Mouse (Mus musculus) heart, embryonic 12.5 days (tissue): Measurements from ENCODE around the gene Tanc2. TPM values are rescaled to one million over a fixed set of nuclear protein-coding genes. Genes with fewer than 3 reads are reported as not detected.

Experiments
- ATAC-seq: fragments of 200-750 bp; cut with Nextera tagmentation; 2 replicates; pipeline ENCODE4 v1.8.0; 2017; ENCODE audit warnings: moderate TSS enrichment, moderate library complexity; ENCODE audit not compliant: insufficient number of reproducible peaks, low FRiP score
- H3K27ac ChIP-seq: fragments of 300-500 bp; sonication (generic); 2 replicates; pipeline ENCODE4 v1.5.1; 2016; ENCODE audit warnings: mild to moderate bottlenecking, moderate library complexity; ENCODE audit not compliant: poor library complexity, severe bottlenecking
- H3K27me3 ChIP-seq: fragments of 300-500 bp; sonication (generic); replicated peaks from 2 replicates; pipeline ENCODE4 v1.6.1; 2016; ENCODE audit warnings: mild to moderate bottlenecking, moderate library complexity
- H3K36me3 ChIP-seq: fragments of 300-500 bp; sonication (generic); 2 replicates; pipeline ENCODE4 v1.6.1; 2016; ENCODE audit warnings: mild to moderate bottlenecking, moderate library complexity
- H3K4me1 ChIP-seq: fragments of 300-500 bp; sonication (generic); replicated peaks from 2 replicates; pipeline ENCODE4 v1.6.1; 2016; ENCODE audit warnings: mild to moderate bottlenecking
- H3K4me2 ChIP-seq: fragments of 300-500 bp; sonication (generic); 2 replicates; pipeline ENCODE4 v1.6.1; 2016; ENCODE audit warnings: mild to moderate bottlenecking, moderate library complexity
- H3K4me3 ChIP-seq: fragments of 300-500 bp; sonication (generic); 2 replicates; pipeline ENCODE4 v1.5.1; 2016; ENCODE audit warnings: mild to moderate bottlenecking
- H3K9ac ChIP-seq: fragments of 300-500 bp; sonication (generic); 2 replicates; pipeline ENCODE4 v1.6.1; 2016; ENCODE audit warnings: mild to moderate bottlenecking, moderate library complexity
- H3K9me3 ChIP-seq: fragments of 300-500 bp; sonication (generic); replicated peaks from 2 replicates; pipeline ENCODE4 v1.6.1; 2016; ENCODE audit warnings: mild to moderate bottlenecking, moderate library complexity
- WGBS: fragments of 180-500 bp; shearing (Covaris S2); methylation state at CpG from one replicate; pipeline ENCODE4 v1.1.7; 2016; 5-methylcytosine and 5-hydroxymethylcytosine counted together
- polyA plus RNA-seq: library from polyadenylated mRNA; unstranded; fragments of >200 nt; fragmentation: Nextera tagmentation; extraction: Ambion mirVana; gene quantifications from 2 replicates; pipeline ENCODE4 v1.2.1, GENCODE M21; 2016

Gene Tanc2
- polyA plus RNA-seq, 1 experiment from 2014 or later = 24.4 TPM

DNA sequence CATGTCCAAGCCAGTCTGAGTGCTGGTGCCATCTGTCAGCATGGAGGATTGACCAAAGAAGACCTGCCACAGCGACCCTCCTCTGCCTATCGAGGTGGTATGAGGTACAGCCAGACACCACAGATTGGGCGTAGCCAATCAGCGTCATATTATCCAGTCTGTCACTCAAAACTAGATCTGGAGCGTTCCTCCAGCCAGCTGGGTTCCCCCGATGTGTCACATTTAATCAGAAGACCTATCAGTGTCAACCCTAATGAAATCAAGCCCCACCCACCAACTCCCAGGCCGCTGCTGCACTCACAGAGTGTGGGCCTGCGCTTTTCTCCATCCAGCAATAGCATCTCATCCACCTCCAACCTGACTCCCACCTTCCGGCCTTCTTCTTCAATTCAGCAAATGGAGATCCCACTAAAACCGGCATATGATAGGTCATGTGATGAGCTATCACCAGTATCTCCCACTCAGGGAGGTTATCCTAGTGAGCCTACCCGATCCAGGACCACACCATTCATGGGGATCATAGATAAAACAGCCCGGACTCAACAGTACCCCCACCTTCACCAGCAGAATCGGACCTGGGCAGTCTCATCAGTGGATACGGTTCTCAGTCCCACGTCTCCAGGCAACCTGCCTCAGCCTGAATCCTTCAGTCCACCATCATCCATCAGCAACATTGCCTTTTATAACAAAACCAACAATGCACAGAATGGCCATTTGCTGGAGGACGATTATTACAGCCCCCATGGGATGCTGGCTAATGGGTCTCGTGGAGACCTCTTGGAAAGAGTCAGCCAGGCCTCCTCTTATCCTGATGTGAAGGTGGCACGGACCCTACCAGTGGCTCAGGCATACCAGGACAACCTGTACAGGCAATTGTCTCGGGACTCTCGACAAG is 333.2 kb downstream of the Tanc2 start:
- Histone ChIP-seq H3K36me3 (peaks cover 66% of the 10 kb centered on the region), H3K9me3 (no peaks in the 10 kb centered on the region), H3K4me2 (no peak overlapping the region), H3K4me1 (peaks cover 5% of the 10 kb centered on the region; the same call in 1 of the 2 replicates), H3K4me3 (no peak overlapping the region), H3K27ac (no peak overlapping the region), H3K9ac (no peak overlapping the region), H3K27me3 (no peaks in the 10 kb centered on the region)
- WGBS = 86% methylated on average over 20 of the region's 20 CpGs
- no peak for ATAC-seq

DNA sequence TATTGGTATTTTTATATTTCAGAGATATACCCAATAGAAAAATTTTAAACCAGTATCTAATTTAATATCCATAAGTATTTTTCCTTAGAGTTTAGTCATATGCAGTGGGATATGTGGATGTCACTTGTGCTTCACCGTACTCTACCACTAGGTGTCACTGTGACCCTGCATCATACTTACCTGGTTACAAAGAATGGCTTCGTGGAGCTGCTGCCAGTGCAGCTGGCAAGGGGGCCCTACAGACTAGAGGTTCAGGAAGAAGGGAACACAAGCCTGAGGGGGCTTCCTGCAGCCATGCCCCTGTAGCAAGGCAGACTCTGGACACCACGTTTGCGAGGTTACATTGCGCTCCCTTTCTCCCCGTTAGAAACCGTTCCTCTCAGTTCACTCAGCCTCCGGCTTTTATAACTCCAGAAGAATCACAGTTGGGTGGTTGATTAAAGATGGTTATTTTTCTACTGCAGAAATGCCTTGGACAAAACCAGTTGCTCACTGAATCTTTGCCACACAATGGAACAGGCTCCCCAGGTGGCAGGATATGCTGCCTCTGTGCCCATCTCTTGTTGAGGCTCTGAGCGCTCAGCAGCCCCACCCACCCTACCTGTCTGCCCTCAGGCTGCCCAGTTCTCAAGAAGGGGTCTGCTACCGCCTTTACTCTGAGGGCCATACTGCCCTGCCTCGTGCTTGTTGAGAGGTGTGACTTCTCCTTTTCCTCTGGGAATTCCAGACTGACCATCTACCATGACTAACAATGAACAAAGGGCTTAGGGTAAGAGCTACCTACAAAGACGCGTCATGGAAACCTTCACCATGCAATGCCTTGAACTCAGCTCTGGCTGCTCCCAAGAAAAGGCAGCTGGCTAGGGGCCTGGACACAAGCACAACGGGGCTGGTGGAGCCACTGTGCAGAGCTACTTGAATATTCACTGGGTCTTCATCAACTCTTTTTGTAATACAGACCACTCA is 337.6 kb downstream of the Tanc2 start:
- Histone ChIP-seq H3K4me1 (peaks cover 5% of the 10 kb centered on the region; the same call in 1 of the 2 replicates), H3K27ac (no peak overlapping the region), H3K4me2 (no peak overlapping the region), H3K9ac (no peak overlapping the region), H3K4me3 (no peak overlapping the region), H3K27me3 (no peaks in the 10 kb centered on the region), H3K9me3 (no peaks in the 10 kb centered on the region), H3K36me3 (peaks cover 38% of the 10 kb centered on the region)
- 60% methylated on average over 14 of the region's 14 CpGs for WGBS
- ATAC-seq = 0 out of 2 replicates have a peak, but pooled peaks have one; percentile 48

DNA sequence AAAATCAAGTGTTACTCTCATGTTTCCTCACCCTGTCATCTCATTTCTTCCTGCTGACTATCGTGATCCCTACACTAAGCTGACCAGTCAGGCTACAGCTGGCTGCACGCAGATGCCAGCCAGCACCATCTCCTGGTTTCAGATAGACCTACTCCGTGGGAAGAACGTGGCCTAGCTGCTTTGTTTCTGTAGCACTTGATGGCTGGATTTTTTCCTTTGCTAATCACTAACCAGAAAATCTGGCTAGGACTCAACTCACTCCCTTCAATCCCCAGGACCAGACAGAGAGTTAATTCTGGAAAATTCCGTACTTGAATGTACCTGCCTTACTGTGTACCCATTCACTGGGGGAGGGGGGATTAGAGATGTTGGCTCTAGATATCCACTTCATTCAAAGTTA is 338.4 kb downstream of the Tanc2 start:
- 72% methylated on average over 5 of the region's 5 CpGs for WGBS
- no peak overlapping the region for H3K4me2 ChIP-seq
- peaks cover 5% of the 10 kb centered on the region; the same call in 1 of the 2 replicates for H3K4me1 ChIP-seq
- no peak overlapping the region for H3K27ac ChIP-seq
- no peak overlapping the region for H3K4me3 ChIP-seq
- no peaks in the 10 kb centered on the region for H3K27me3 ChIP-seq
- H3K36me3 ChIP-seq = peaks cover 30% of the 10 kb centered on the region
- no peaks in the 10 kb centered on the region for H3K9me3 ChIP-seq
- no peak overlapping the region for H3K9ac ChIP-seq
- ATAC-seq = no peak

DNA sequence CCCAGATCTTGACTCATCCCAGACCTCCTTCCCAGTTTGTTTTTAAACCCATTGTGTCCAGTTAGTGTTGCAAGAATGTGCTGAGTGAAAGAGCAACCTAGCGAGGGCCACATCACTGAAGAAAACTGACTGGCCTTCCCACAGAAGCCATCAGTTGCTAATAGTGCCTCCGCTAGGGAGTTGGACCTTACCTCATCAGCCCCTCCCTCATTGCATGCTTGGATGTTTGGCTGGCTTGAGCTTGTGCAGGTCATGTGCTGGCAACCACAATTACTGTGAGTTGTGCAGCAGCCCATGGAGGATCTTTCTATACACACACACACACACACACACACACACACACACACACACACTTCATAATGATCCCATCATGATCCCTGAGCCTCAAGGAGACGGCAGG is 341.6 kb downstream of the Tanc2 start:
- 72% methylated on average over 3 of the region's 3 CpGs for WGBS
- no peak for ATAC-seq

DNA sequence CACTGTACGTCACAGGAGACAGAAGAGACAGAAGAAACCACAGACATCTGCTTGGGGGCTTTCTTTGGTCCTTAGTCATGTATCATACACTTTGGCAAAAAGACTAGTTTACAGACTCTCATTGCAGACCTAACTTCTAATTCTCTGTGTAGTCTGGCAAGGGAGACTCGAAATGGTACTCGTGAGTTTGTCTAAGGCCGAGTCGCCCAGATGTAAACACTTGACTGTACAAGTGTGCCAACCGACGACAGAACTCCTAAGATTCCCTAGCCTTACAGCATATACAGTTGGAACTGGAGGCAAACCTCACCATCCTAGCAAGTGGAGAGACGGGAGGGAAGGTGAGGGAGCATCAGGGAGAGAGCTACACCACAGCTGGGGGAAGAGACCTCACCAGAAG is 344.0 kb downstream of the Tanc2 start:
- H3K27ac ChIP-seq = no peak overlapping the region
- no peak overlapping the region for H3K4me2 ChIP-seq
- H3K9ac ChIP-seq = no peak overlapping the region
- H3K27me3 ChIP-seq = peaks cover 43% of the 10 kb centered on the region
- peaks cover 5% of the 10 kb centered on the region; the same call in 1 of the 2 replicates for H3K36me3 ChIP-seq
- H3K4me1 ChIP-seq = no peaks in the 10 kb centered on the region
- no peak for ATAC-seq
- no peak overlapping the region for H3K4me3 ChIP-seq
- 85% methylated on average over 8 of the region's 8 CpGs for WGBS
- no peaks in the 10 kb centered on the region for H3K9me3 ChIP-seq

More for the DNA sequence above, 341.6 kb downstream of the Tanc2 start:
- H3K4me2 ChIP-seq = no peak overlapping the region
- H3K36me3 ChIP-seq = peaks cover 13% of the 10 kb centered on the region; the same call in 1 of the 2 replicates
- no peaks in the 10 kb centered on the region for H3K9me3 ChIP-seq
- H3K4me3 ChIP-seq = no peak overlapping the region
- no peak overlapping the region for H3K27ac ChIP-seq
- H3K9ac ChIP-seq = no peak overlapping the region
- peaks cover 20% of the 10 kb centered on the region for H3K27me3 ChIP-seq
- H3K4me1 ChIP-seq = no peaks in the 10 kb centered on the region

DNA sequence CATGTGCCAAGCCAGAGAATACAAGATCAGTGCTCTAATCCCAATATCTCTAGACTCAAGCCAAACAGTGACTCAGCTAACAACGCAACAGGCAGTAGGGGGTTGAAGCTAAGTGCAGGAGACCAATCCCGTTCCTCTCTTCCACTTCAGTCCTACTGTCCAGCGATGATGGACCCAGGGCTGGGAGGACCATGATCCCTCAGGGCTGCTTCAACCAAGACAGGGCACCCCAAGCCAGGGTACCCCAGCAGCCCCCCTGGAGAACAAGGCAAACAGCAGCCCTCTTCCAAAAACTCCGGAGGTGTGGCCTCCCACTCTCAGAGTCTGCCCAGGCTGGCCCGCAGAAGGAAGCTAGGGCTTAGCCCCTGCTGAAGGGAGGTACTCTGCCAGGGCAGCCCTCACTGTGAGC is 344.5 kb downstream of the Tanc2 start:
- no peak overlapping the region for H3K27ac ChIP-seq
- no peaks in the 10 kb centered on the region for H3K4me1 ChIP-seq
- H3K36me3 ChIP-seq = peaks cover 5% of the 10 kb centered on the region; the same call in 1 of the 2 replicates
- H3K9ac ChIP-seq = no peak overlapping the region
- no peaks in the 10 kb centered on the region for H3K9me3 ChIP-seq
- no peak for ATAC-seq
- no peak overlapping the region for H3K4me2 ChIP-seq
- no peak overlapping the region for H3K4me3 ChIP-seq
- 62% methylated on average over 5 of the region's 5 CpGs for WGBS
- peaks cover 47% of the 10 kb centered on the region for H3K27me3 ChIP-seq

DNA sequence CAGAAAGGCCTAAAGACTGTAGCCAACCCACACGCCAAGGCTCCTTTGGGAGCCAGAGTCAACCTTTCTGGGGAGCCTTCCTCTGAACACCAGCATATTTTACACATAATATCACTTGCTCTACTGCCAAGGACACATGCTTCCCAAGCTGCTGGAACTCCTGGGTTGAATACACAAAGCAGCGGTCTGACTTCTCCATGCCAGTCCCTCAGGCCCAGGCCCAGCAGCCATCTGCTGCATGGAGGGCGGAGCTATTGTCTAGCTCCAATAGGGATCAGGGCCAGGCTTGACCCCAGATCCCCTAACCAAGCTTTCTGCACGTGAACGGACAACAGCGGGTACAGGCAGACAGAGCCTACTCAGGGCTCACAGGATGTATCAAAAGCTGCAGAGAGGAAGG is 345.0 kb downstream of the Tanc2 start:
- no peaks in the 10 kb centered on the region for H3K4me1 ChIP-seq
- no peak overlapping the region for H3K9ac ChIP-seq
- no peaks in the 10 kb centered on the region for H3K9me3 ChIP-seq
- no peak overlapping the region for H3K4me3 ChIP-seq
- H3K27ac ChIP-seq = no peak overlapping the region
- peaks cover 3% of the 10 kb centered on the region; the same call in 1 of the 2 replicates for H3K36me3 ChIP-seq
- WGBS = 61% methylated on average over 6 of the region's 6 CpGs
- peaks cover 52% of the 10 kb centered on the region for H3K27me3 ChIP-seq
- ATAC-seq = no peak
- no peak overlapping the region for H3K4me2 ChIP-seq

DNA sequence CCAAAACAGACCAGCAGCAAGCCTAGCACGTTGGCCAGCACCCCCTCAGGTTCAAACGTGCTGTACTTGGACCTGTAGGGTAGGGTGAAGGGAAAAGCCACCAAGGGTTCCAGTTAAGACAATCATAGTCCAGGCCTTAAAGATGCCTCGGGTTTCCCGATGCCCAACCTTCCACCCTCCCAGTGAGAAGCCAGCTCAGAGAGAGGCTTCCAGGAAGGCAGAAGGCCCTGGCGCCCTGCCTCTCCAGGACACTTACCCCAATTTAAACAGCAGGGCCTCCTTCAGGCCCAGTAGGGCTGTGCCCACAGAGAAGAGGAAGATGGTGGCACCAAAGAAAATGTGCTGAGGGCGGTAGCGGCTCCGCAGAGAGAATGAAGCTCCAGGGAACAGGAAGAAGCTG is 345.7 kb downstream of the Tanc2 start:
- Histone ChIP-seq H3K36me3 (no peaks in the 10 kb centered on the region), H3K4me1 (no peaks in the 10 kb centered on the region), H3K9me3 (no peaks in the 10 kb centered on the region), H3K27me3 (peaks cover 59% of the 10 kb centered on the region), H3K9ac (no peak overlapping the region), H3K4me2 (no peak overlapping the region), H3K27ac (no peak overlapping the region), H3K4me3 (no peak overlapping the region)
- WGBS = 80% methylated on average over 8 of the region's 8 CpGs
- ATAC-seq = no peak

DNA sequence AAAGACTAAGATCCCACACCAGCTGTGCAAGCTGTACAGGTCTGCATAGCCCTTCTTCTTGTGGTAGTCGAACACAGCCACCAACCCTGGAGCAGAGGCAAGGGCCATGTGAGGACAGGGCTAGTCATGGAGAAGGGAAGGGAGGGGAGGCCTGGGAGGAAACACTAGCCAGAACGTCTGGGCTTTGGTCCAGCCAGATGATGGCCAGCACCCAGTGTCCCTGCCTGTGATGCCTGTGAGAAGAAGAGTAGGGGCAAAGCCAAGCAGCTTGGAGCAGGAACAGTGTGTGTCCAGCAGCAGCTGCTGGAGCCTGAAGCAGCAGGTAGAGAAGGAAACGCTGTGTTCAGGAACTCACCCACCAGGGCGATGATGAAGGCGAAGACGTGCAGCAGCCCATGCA is 346.4 kb downstream of the Tanc2 start:
- Histone ChIP-seq H3K4me1 (no peaks in the 10 kb centered on the region), H3K27ac (no peak overlapping the region), H3K9me3 (no peaks in the 10 kb centered on the region), H3K4me3 (no peak overlapping the region), H3K4me2 (no peak overlapping the region), H3K9ac (no peak overlapping the region), H3K36me3 (no peaks in the 10 kb centered on the region), H3K27me3 (peaks cover 66% of the 10 kb centered on the region)
- 78% methylated on average over 6 of the region's 6 CpGs for WGBS
- ATAC-seq = no peak

DNA sequence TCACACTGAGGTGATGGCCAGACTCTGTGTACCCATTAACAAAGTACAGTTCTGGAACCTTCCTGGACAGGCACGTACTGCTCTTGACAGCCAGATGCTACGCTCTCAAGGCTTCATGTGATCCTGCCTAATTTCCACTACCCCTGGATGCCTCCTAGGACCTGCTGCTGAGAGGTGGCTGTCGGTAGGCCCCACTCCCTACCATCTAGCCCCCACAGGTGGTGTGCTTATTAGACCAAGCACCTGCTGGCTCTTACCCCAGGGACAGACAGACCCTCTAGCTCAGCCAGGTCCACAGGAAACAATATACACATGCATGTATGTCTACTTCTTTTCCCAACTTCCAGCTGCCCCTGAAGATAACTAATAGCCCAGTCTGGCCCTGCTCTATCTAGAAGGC is 347.2 kb downstream of the Tanc2 start:
- Histone ChIP-seq H3K9me3 (no peaks in the 10 kb centered on the region), H3K4me3 (no peak overlapping the region), H3K4me2 (no peak overlapping the region), H3K9ac (no peak overlapping the region), H3K27ac (no peak overlapping the region), H3K36me3 (no peaks in the 10 kb centered on the region), H3K27me3 (peaks cover 73% of the 10 kb centered on the region), H3K4me1 (no peaks in the 10 kb centered on the region)
- WGBS = 81% methylated on average over 3 of the region's 3 CpGs
- no peak for ATAC-seq

DNA sequence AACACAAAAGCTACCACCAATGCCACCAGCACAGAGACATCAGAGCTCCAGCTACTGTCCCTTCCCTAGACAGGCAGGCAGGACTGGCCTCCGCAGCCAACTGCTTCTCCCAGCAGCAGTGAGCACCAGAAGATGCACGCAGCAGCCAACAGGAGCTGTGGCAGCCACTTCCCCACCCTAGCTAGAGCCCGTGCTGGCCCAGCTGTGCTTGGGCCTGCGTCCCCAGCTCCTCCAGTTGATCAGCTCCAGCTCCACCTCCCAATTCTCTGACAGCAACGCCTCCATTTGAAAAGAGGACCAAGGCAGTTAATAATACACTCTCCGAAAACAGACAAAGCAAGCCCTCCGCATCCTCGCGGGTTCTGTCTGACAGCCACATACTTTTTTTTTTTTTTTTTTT is 349.0 kb downstream of the Tanc2 start:
- 66% methylated on average over 9 of the region's 9 CpGs for WGBS
- Histone ChIP-seq H3K27ac (no peak overlapping the region), H3K9ac (no peak overlapping the region), H3K36me3 (no peaks in the 10 kb centered on the region), H3K4me1 (0 out of 2 replicates have a peak, but pooled peaks cover 8% of the 10 kb centered on the region), H3K27me3 (peaks cover 85% of the 10 kb centered on the region), H3K4me2 (no peak overlapping the region), H3K4me3 (no peak overlapping the region), H3K9me3 (no peaks in the 10 kb centered on the region)
- no peak for ATAC-seq
